Mouse (Mus musculus): ENCODE results near the gene Rac2.

DNA sequence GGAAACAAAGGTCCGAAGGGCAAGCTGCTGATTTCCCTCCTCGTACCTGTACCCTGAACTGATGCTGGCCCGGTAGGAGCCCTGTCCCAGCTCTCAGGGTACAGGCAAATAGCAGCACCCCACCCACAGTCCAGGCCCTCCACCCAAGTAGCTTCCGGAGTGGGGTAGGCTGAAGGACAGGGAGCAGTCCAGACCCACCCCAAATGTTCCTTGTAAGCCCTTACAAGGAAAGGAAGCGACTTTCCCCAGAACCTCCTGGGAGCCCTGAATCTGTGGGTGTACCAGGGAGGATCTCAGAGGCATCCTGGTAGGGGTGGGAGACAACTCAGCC lies 348 bp downstream of the Rac2 start:
- TF ChIP-seq POLR2A (IDR thresholded peaks at IDR 0.05; ENCODE audit: control insufficient read depth, extremely low read depth, insufficient read depth, low read length, poor library complexity) (no peak), CTCF (IDR thresholded peaks at IDR 0.05; ENCODE audit: borderline replicate concordance, control insufficient read depth, extremely low read depth, insufficient read depth, low read length, poor library complexity) (peak; percentile 55; the same call in 1 of the 2 replicates)

Data from thymus, adult 2 months (tissue).